Comparison of ENCODE assay signal across 30 mouse cellular contexts in genomic region chr7:80210982-80211381, GRCm38 (mm10). TPM values are rescaled to one million over a fixed set of nuclear protein-coding genes. Genes with fewer than 3 reads are reported as not detected.
DNase-seq lines count a peak whose midpoint lies in the region; ATAC-seq and TF ChIP-seq lines count a peak whose summit lies in the region.
"Had no signal": no experiment of that assay in that cellular context is flagged by ENCODE, and none has a peak within 500 bp of the region (broad histone marks: within the 10 kb centered on the region; RNA-seq: fewer than 3 reads in every experiment).

No protein-coding gene starts in this region.

- H3K27ac ChIP-seq in stomach, embryonic 16.5 days (ENCODE audit: low read length): 0 out of 2 replicates have a peak overlapping the region, but pooled peaks have one; percentile 6
- no peak overlapping the region for H3K27ac ChIP-seq in stomach, postnatal 0 days (replicated peaks)
- peak overlapping the region; percentile 100 for H3K27ac ChIP-seq in liver, embryonic 12.5 days
- H3K27ac ChIP-seq in liver, postnatal 0 days (ENCODE audit: low read depth): peak overlapping the region; percentile 98
- H3K27ac ChIP-seq: forebrain, embryonic 10.5 days; heart, adult 2 months; hindbrain, embryonic 14.5 days; left cerebral cortex, adult 2 months; limb, embryonic 13.5 days had no signal

- intact Hi-C loops in heart, postnatal 36 days (cut with DNase I): loop anchor here (10.0 kb wide), 1 partner anchor 416 kb away; the partner anchor contains the start of gene Mesp1

- no peak for TF ChIP-seq CTCF in stomach, postnatal 0 days (IDR thresholded peaks at IDR 0.05; ENCODE audit: low read depth)
- TF ChIP-seq CTCF in liver, postnatal 0 days (IDR thresholded peaks at IDR 0.05; ENCODE audit: low read depth): no peak

- H3K36me3 ChIP-seq in erythroblast, embryonic 14.5 days (ENCODE audit: control insufficient read depth): peaks cover 88% of the 10 kb centered on the region
- peaks cover 5% of the 10 kb centered on the region; the same call in 1 of the 2 replicates for H3K36me3 ChIP-seq in stomach, embryonic 16.5 days (ENCODE audit: control insufficient read depth, insufficient read depth, low read length)
- H3K36me3 ChIP-seq in stomach, postnatal 0 days (ENCODE audit: control insufficient read depth, insufficient read depth, low read length): peaks cover 4% of the 10 kb centered on the region; the same call in 1 of the 2 replicates
- peaks cover 52% of the 10 kb centered on the region for H3K36me3 ChIP-seq in liver, embryonic 12.5 days
- peaks cover 41% of the 10 kb centered on the region for H3K36me3 ChIP-seq in liver, postnatal 0 days (replicated peaks; ENCODE audit: insufficient read depth, low read length)

- H3K9ac ChIP-seq in stomach, embryonic 16.5 days (ENCODE audit: low read length): 0 out of 2 replicates have a peak overlapping the region, but pooled peaks have one; percentile 13
- no peak overlapping the region for H3K9ac ChIP-seq in stomach, postnatal 0 days (ENCODE audit: low read length)
- peak overlapping the region; percentile 75 for H3K9ac ChIP-seq in liver, embryonic 12.5 days
- H3K9ac ChIP-seq in liver, postnatal 0 days (replicated peaks): peak overlapping the region; percentile 61; the same call in 1 of the 2 replicates
- H3K9ac ChIP-seq: forebrain, postnatal 0 days; heart, embryonic 12.5 days; hindbrain, embryonic 14.5 days; limb, embryonic 13.5 days had no signal

- H3K4me1 ChIP-seq in erythroblast, embryonic 14.5 days (ENCODE audit: control insufficient read depth): peaks cover 98% of the 10 kb centered on the region
- peaks cover 46% of the 10 kb centered on the region for H3K4me1 ChIP-seq in stomach, embryonic 16.5 days (ENCODE audit: control insufficient read depth, insufficient read depth, low read length)
- H3K4me1 ChIP-seq in stomach, postnatal 0 days (replicated peaks; ENCODE audit: control insufficient read depth, insufficient read depth): peaks cover 13% of the 10 kb centered on the region; the same call in 1 of the 2 replicates
- H3K4me1 ChIP-seq in liver, embryonic 12.5 days: peaks cover 96% of the 10 kb centered on the region
- peaks cover 58% of the 10 kb centered on the region for H3K4me1 ChIP-seq in liver, postnatal 0 days (ENCODE audit: insufficient read depth)

- H3K27me3 ChIP-seq in erythroblast, embryonic 14.5 days (ENCODE audit: control insufficient read depth): no peaks in the 10 kb centered on the region
- H3K27me3 ChIP-seq in stomach, embryonic 16.5 days (ENCODE audit: control insufficient read depth, insufficient read depth, low read length): no peaks in the 10 kb centered on the region
- no peaks in the 10 kb centered on the region for H3K27me3 ChIP-seq in stomach, postnatal 0 days (ENCODE audit: control insufficient read depth, insufficient read depth, low read length)
- H3K27me3 ChIP-seq in liver, embryonic 12.5 days (replicated peaks): no peaks in the 10 kb centered on the region
- H3K27me3 ChIP-seq in liver, postnatal 0 days (ENCODE audit: insufficient read depth, low read length): no peaks in the 10 kb centered on the region
- H3K27me3 ChIP-seq: heart, embryonic 12.5 days; limb, embryonic 13.5 days had no signal

- peak overlapping the region; percentile 29 for H3K4me3 ChIP-seq in erythroblast, embryonic 14.5 days (replicated peaks)
- no peak overlapping the region for H3K4me3 ChIP-seq in stomach, embryonic 16.5 days (replicated peaks; ENCODE audit: low read length)
- H3K4me3 ChIP-seq in stomach, postnatal 0 days (ENCODE audit: low read depth, low read length): no peak overlapping the region
- no peak overlapping the region for H3K4me3 ChIP-seq in liver, embryonic 12.5 days
- H3K4me3 ChIP-seq in liver, postnatal 0 days (ENCODE audit: low read depth, low read length): no peak overlapping the region
- H3K4me3 ChIP-seq: forebrain, embryonic 10.5 days; heart, adult 2 months; heart, embryonic 12.5 days; layer of hippocampus, adult 2 months; left cerebral cortex, adult 2 months; limb, embryonic 13.5 days had no signal

- WGBS in stomach, embryonic 16.5 days: 87% methylated on average over 4 of the region's 4 CpGs
- 75% methylated on average over 4 of the region's 4 CpGs for WGBS in stomach, postnatal 0 days
- 82% methylated on average over 4 of the region's 4 CpGs for WGBS in liver, embryonic 12.5 days (ENCODE audit: insufficient replicate concordance)
- 78% methylated on average over 4 of the region's 4 CpGs for WGBS in liver, postnatal 0 days (ENCODE audit: insufficient replicate concordance)

- H3K4me2 ChIP-seq in stomach, embryonic 16.5 days (ENCODE audit: low read depth, low read length): no peak overlapping the region
- H3K4me2 ChIP-seq in stomach, postnatal 0 days (replicated peaks; ENCODE audit: low read depth): no peak overlapping the region
- H3K4me2 ChIP-seq in liver, embryonic 12.5 days: peak overlapping the region; percentile 87
- peak overlapping the region; percentile 64 for H3K4me2 ChIP-seq in liver, postnatal 0 days (ENCODE audit: low read depth, low read length)
- H3K4me2 ChIP-seq: heart, embryonic 12.5 days; hindbrain, embryonic 14.5 days; limb, embryonic 13.5 days had no signal

- ATAC-seq in erythroblast, adult 5-6 weeks (replicated peaks; ENCODE audit: low FRiP score, poor library complexity, severe bottlenecking): no peak
- ATAC-seq in stomach, embryonic 16.5 days (ENCODE audit: insufficient read depth, low FRiP score): no peak
- no peak for ATAC-seq in stomach, postnatal 0 days (ENCODE audit: low FRiP score, low TSS enrichment)
- ATAC-seq in liver, embryonic 12.5 days: no peak
- ATAC-seq in liver, postnatal 0 days: no peak
- ATAC-seq: forebrain, postnatal 0 days had no signal

- no peak for DNase-seq in stomach, postnatal 0 days (ENCODE audit: low spot score)
- no peak for DNase-seq in liver, postnatal 0 days
- no peak for DNase-seq in heart, postnatal 36 days
- DNase-seq in right cerebral cortex, postnatal 10 days (ENCODE audit: low spot score in 2 of 2): no peak
- DNase-seq: adrenal gland, adult 8-10 months; cerebellum, adult 11 months; cerebellum, adult 9-10 months; cerebellum, postnatal 36 days; forebrain, postnatal 0 days; heart, adult 2 months; kidney, adult 18-20 months; kidney, postnatal 36 days; lung, adult 2 months; lung, postnatal 14 days; midbrain, embryonic 14.5 days; right cerebral cortex, postnatal 4 days; thymus, postnatal 14 days had no signal

- no peaks in the 10 kb centered on the region for H3K9me3 ChIP-seq in erythroblast, embryonic 14.5 days (ENCODE audit: control insufficient read depth, low read length)
- no peaks in the 10 kb centered on the region for H3K9me3 ChIP-seq in stomach, embryonic 16.5 days (replicated peaks; ENCODE audit: control insufficient read depth, low read length)
- no peaks in the 10 kb centered on the region for H3K9me3 ChIP-seq in stomach, postnatal 0 days (ENCODE audit: control insufficient read depth, low read length)
- H3K9me3 ChIP-seq in liver, embryonic 12.5 days (replicated peaks): no peaks in the 10 kb centered on the region
- H3K9me3 ChIP-seq in liver, postnatal 0 days (ENCODE audit: low read length): no peaks in the 10 kb centered on the region
- H3K9me3 ChIP-seq: forebrain, embryonic 10.5 days; heart, embryonic 12.5 days; limb, embryonic 13.5 days had no signal

- TF ChIP-seq EP300 in stomach, postnatal 0 days (optimal IDR thresholded peaks at IDR 0.05): no peak
- no peak for TF ChIP-seq EP300 in liver, postnatal 0 days (IDR thresholded peaks at IDR 0.05; ENCODE audit: low read depth)

RNA-seq across cellular contexts. Expression of gene Cib1, which starts 21.6 kb away (rescaled TPM):
- polyA plus RNA-seq in erythroblast, embryonic 14.5 days (2012): 9.1 and 10.7 TPM in 2 replicates
- 21.3 and 41.8 TPM in 2 replicates for total RNA-seq in erythroblast, adult 5-6 weeks (2015; ENCODE audit: low replicate concordance)
- 29.8 and 37.1 TPM in 2 replicates for total RNA-seq in erythroblast, adult 5-6 weeks (2017; ENCODE audit: low replicate concordance)
- 141 and 167 TPM in 2 replicates for polyA plus RNA-seq in stomach, embryonic 16.5 days (2015; fragmentation: Nextera tagmentation; extraction: Ambion mirVana)
- polyA plus RNA-seq in stomach, postnatal 0 days (2015; fragmentation: Nextera tagmentation; extraction: Ambion mirVana): 187 and 189 TPM in 2 replicates
- polyA plus RNA-seq in liver, embryonic 12.5 days (2016; fragmentation: Nextera tagmentation; extraction: Ambion mirVana): 97.5 and 99.2 TPM in 2 replicates
- polyA plus RNA-seq in liver, postnatal 0 days (2015; fragmentation: Nextera tagmentation; extraction: Ambion mirVana): 79.4 and 89.2 TPM in 2 replicates
- 10 to 100 TPM; 15.6 to 16.3 TPM for total RNA-seq in heart, postnatal 36 days (2021)

RNA-seq across cellular contexts. Expression of gene Gdpgp1, which starts 21.7 kb away (rescaled TPM):
- polyA plus RNA-seq in erythroblast, embryonic 14.5 days (2012): 0.06 and 0.17 TPM in 2 replicates
- 0.77 TPM in 1 of 2 replicates, not detected in the other for total RNA-seq in erythroblast, adult 5-6 weeks (2015; ENCODE audit: low replicate concordance)
- total RNA-seq in erythroblast, adult 5-6 weeks (2017; ENCODE audit: low replicate concordance): 0.94 and 2.0 TPM in 2 replicates
- 4.0 and 4.7 TPM in 2 replicates for polyA plus RNA-seq in stomach, embryonic 16.5 days (2015; fragmentation: Nextera tagmentation; extraction: Ambion mirVana)
- 2.9 and 3.2 TPM in 2 replicates for polyA plus RNA-seq in stomach, postnatal 0 days (2015; fragmentation: Nextera tagmentation; extraction: Ambion mirVana)
- polyA plus RNA-seq in liver, embryonic 12.5 days (2016; fragmentation: Nextera tagmentation; extraction: Ambion mirVana): 3.9 and 4.4 TPM in 2 replicates
- 1.5 and 1.6 TPM in 2 replicates for polyA plus RNA-seq in liver, postnatal 0 days (2015; fragmentation: Nextera tagmentation; extraction: Ambion mirVana)
- total RNA-seq in heart, postnatal 36 days (2021): 1 to 10 TPM; 1.5 to 1.8 TPM

RNA-seq across cellular contexts. Expression of gene Sema4b, which starts 24.3 kb away (rescaled TPM):
- 3.1 and 3.2 TPM in 2 replicates for polyA plus RNA-seq in erythroblast, embryonic 14.5 days (2012)
- total RNA-seq in erythroblast, adult 5-6 weeks (2015; ENCODE audit: low replicate concordance): 19.9 and 22.1 TPM in 2 replicates
- total RNA-seq in erythroblast, adult 5-6 weeks (2017; ENCODE audit: low replicate concordance): 33.7 and 49.8 TPM in 2 replicates
- 19.7 and 23.7 TPM in 2 replicates for polyA plus RNA-seq in stomach, embryonic 16.5 days (2015; fragmentation: Nextera tagmentation; extraction: Ambion mirVana)
- polyA plus RNA-seq in stomach, postnatal 0 days (2015; fragmentation: Nextera tagmentation; extraction: Ambion mirVana): 19.4 and 19.9 TPM in 2 replicates
- polyA plus RNA-seq in liver, embryonic 12.5 days (2016; fragmentation: Nextera tagmentation; extraction: Ambion mirVana): 16.9 and 17.9 TPM in 2 replicates
- polyA plus RNA-seq in liver, postnatal 0 days (2015; fragmentation: Nextera tagmentation; extraction: Ambion mirVana): 11.7 and 13.5 TPM in 2 replicates
- 10 to 100 TPM; 12.1 to 12.4 TPM for total RNA-seq in heart, postnatal 36 days (2021)

RNA-seq across cellular contexts. Expression of gene Ttll13, which starts 35.2 kb away (rescaled TPM):
- 0.06 and 0.42 TPM in 2 replicates for polyA plus RNA-seq in erythroblast, embryonic 14.5 days (2012)
- not detected in 2 replicates for total RNA-seq in erythroblast, adult 5-6 weeks (2015; ENCODE audit: low replicate concordance)
- 1.5 TPM in 1 of 2 replicates, not detected in the other for total RNA-seq in erythroblast, adult 5-6 weeks (2017; ENCODE audit: low replicate concordance)
- 0.56 and 1.1 TPM in 2 replicates for polyA plus RNA-seq in stomach, embryonic 16.5 days (2015; fragmentation: Nextera tagmentation; extraction: Ambion mirVana)
- polyA plus RNA-seq in stomach, postnatal 0 days (2015; fragmentation: Nextera tagmentation; extraction: Ambion mirVana): 1.2 TPM in 2 replicates
- 0.61 and 1.0 TPM in 2 replicates for polyA plus RNA-seq in liver, embryonic 12.5 days (2016; fragmentation: Nextera tagmentation; extraction: Ambion mirVana)
- polyA plus RNA-seq in liver, postnatal 0 days (2015; fragmentation: Nextera tagmentation; extraction: Ambion mirVana): 0.43 TPM in 2 replicates
- under 1 TPM; 0.14 to 0.53 TPM for total RNA-seq in heart, postnatal 36 days (2021)
- total RNA-seq: hematopoietic stem cell, adult 5-6 weeks; megakaryocyte progenitor cell, adult 5-6 weeks had no signal
- polyA plus RNA-seq: C2C12 had no signal

RNA-seq across cellular contexts. Expression of gene Ngrn, which starts 50.0 kb away (rescaled TPM):
- 2.9 and 4.1 TPM in 2 replicates for polyA plus RNA-seq in erythroblast, embryonic 14.5 days (2012)
- 5.2 and 7.7 TPM in 2 replicates for total RNA-seq in erythroblast, adult 5-6 weeks (2015; ENCODE audit: low replicate concordance)
- total RNA-seq in erythroblast, adult 5-6 weeks (2017; ENCODE audit: low replicate concordance): 5.6 and 9.9 TPM in 2 replicates
- polyA plus RNA-seq in stomach, embryonic 16.5 days (2015; fragmentation: Nextera tagmentation; extraction: Ambion mirVana): 52.2 and 53.3 TPM in 2 replicates
- 33.6 and 34.5 TPM in 2 replicates for polyA plus RNA-seq in stomach, postnatal 0 days (2015; fragmentation: Nextera tagmentation; extraction: Ambion mirVana)
- 42.0 and 45.6 TPM in 2 replicates for polyA plus RNA-seq in liver, embryonic 12.5 days (2016; fragmentation: Nextera tagmentation; extraction: Ambion mirVana)
- polyA plus RNA-seq in liver, postnatal 0 days (2015; fragmentation: Nextera tagmentation; extraction: Ambion mirVana): 20.9 and 23.1 TPM in 2 replicates
- total RNA-seq in heart, postnatal 36 days (2021): 10 to 100 TPM; 26.7 to 29.0 TPM

Comparison
In these comparisons a context has a peak if more than half of its experiments do, and no peak if none do; other contexts are left out.
1. H3K4me2 ChIP-seq: peak in liver, embryonic 12.5 days (single experiment) and liver, postnatal 0 days (single experiment); none in stomach, embryonic 16.5 days (single experiment) and stomach, postnatal 0 days (single experiment).